Mouse (Mus musculus): Measurements from ENCODE around the gene Sirpa. TPM values are rescaled to one million over a fixed set of nuclear protein-coding genes. Genes with fewer than 3 reads are reported as not detected.

The Sirpa gene
- polyA plus RNA-seq, 1 experiment = 93.9 TPM

DNA sequence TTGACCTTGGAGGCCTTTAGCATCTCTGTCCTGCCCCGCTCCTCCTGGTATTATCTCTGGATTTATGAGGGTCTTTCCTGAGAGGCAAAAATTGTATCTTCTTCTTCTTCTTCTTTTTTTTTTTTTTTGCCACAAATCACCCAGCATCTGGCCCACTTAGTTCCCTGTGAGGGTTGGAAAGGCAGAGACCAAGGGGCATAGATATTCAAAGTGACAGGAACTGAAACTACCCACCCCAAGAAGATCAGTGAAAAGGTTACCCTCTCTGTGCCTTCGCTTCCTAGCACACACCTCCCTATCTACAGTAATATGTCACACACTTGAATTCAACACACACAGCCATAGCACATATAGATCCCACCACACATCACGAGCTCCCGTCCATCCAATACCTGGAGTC is 17.5 kb upstream of the Sirpa start:
- peaks cover 1% of the 10 kb centered on the region; the same call in 1 of the 2 replicates for H3K4me1 ChIP-seq (ENCODE audit: control insufficient read depth, insufficient read depth, low read length)
- H3K4me3 ChIP-seq (replicated peaks; ENCODE audit: control insufficient read depth, low read depth, low read length) = no peak overlapping the region
- TF ChIP-seq POLR2A (IDR thresholded peaks at IDR 0.05; ENCODE audit: borderline replicate concordance, control insufficient read depth, low read depth, low read length) (no peak), CTCF (IDR thresholded peaks at IDR 0.05; ENCODE audit: control insufficient read depth, insufficient read depth, low read length) (no peak)
- 70% methylated on average over 4 of the region's 4 CpGs for WGBS
- no peak overlapping the region for H3K27ac ChIP-seq (ENCODE audit: control insufficient read depth, insufficient read depth, low read depth, low read length, poor library complexity)

DNA sequence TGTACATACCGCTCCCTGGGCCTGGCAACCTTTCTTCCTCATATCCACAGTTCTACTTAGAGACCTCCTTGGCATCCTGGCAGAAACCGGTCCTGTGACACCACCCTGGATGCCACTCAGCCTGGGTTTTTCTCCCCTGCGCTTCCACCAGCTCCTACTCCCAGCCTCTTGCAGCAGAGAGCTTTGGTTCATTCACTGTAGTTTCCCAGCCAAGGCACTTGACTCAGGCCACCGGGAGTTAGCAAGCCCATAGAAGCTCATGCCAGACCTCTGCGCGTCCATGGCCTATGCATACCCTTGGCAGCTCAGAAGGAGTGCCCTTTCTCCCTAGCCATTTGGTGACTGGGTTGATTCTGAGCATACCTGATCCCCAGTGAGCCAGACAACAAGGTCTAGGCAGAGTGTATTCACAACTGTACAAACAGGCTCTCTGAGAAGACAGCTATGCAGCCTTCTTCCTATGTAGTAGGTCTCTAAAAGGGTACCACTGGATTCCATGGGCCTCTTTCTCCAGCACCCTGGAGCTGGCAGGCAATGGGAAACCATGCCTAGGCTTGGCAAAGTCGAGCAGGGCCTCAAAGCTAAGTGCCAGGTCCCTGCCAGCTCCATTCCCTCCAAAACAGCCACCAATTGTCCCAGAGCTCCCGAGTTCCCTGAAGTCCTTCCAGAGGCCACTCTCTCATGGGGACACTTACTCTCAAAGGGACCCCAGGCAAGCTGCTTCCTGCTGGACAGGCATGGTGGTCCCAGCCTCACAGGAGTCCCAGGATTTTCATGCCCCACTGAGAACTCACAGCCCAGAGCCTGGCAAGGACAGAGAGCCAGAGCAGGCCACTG is 15.8 kb upstream of the Sirpa start:
- no peak overlapping the region for H3K4me3 ChIP-seq (replicated peaks; ENCODE audit: control insufficient read depth, low read depth, low read length)
- H3K4me1 ChIP-seq (ENCODE audit: control insufficient read depth, insufficient read depth, low read length) = peaks cover 1% of the 10 kb centered on the region; the same call in 1 of the 2 replicates
- H3K27ac ChIP-seq (ENCODE audit: control insufficient read depth, insufficient read depth, low read depth, low read length, poor library complexity) = no peak overlapping the region
- TF ChIP-seq POLR2A (IDR thresholded peaks at IDR 0.05; ENCODE audit: borderline replicate concordance, control insufficient read depth, low read depth, low read length) = no peak
- no peak for TF ChIP-seq CTCF (IDR thresholded peaks at IDR 0.05; ENCODE audit: control insufficient read depth, insufficient read depth, low read length)
- 80% methylated on average over 8 of the region's 8 CpGs for WGBS

DNA sequence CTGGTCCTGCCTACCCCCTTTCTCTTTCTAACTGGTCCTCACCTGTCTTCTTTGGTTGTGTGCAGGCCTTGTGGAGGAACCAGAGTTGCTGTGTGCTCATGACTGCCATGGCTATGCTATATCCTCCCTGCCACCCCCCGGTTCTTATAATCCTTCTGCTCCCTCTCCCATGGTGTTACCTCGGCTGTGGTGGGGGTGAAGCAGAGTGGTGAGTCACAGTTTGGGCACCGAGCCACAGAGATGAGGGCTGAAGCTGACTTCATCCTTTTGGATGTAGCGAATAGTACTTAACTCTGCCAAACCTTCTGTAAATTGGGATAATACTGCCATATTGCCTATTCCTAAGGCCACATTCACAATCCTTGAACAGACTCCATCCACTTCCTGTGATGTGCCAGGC is 12.0 kb upstream of the Sirpa start:
- Histone ChIP-seq H3K4me1 (ENCODE audit: control insufficient read depth, insufficient read depth, low read length) (peaks cover 1% of the 10 kb centered on the region), H3K4me3 (replicated peaks; ENCODE audit: control insufficient read depth, low read depth, low read length) (no peak overlapping the region), H3K27ac (ENCODE audit: control insufficient read depth, insufficient read depth, low read depth, low read length, poor library complexity) (no peak overlapping the region)
- TF ChIP-seq POLR2A (IDR thresholded peaks at IDR 0.05; ENCODE audit: borderline replicate concordance, control insufficient read depth, low read depth, low read length) = no peak
- TF ChIP-seq CTCF (IDR thresholded peaks at IDR 0.05; ENCODE audit: control insufficient read depth, insufficient read depth, low read length) = no peak
- 67% methylated on average over 4 of the region's 4 CpGs for WGBS

DNA sequence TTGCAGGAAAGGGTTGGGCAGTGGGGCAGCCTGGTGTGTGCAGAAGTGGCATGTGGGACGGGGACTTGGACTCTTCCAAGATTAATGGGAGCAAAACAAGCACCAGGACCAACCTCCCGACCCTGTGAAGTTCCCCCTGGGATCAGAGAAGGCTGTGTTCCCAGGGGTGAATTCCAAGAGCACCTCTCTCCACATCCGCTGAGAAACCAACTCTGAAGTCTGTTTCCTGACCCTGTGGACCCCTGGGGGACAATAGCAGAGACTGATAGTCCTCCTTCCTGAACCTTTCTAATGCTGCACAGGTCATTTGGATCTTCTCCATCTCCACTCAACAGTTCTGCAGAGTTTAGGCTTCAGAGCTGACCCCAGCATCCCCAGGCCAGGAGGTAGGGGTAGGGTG is 10.8 kb upstream of the Sirpa start:
- WGBS = 72% methylated on average over 3 of the region's 3 CpGs
- H3K4me3 ChIP-seq (replicated peaks; ENCODE audit: control insufficient read depth, low read depth, low read length) = no peak overlapping the region
- H3K27ac ChIP-seq (ENCODE audit: control insufficient read depth, insufficient read depth, low read depth, low read length, poor library complexity) = no peak overlapping the region
- H3K4me1 ChIP-seq (ENCODE audit: control insufficient read depth, insufficient read depth, low read length) = peaks cover 1% of the 10 kb centered on the region
- TF ChIP-seq POLR2A (IDR thresholded peaks at IDR 0.05; ENCODE audit: borderline replicate concordance, control insufficient read depth, low read depth, low read length) = no peak
- TF ChIP-seq CTCF (IDR thresholded peaks at IDR 0.05; ENCODE audit: control insufficient read depth, insufficient read depth, low read length) = no peak

DNA sequence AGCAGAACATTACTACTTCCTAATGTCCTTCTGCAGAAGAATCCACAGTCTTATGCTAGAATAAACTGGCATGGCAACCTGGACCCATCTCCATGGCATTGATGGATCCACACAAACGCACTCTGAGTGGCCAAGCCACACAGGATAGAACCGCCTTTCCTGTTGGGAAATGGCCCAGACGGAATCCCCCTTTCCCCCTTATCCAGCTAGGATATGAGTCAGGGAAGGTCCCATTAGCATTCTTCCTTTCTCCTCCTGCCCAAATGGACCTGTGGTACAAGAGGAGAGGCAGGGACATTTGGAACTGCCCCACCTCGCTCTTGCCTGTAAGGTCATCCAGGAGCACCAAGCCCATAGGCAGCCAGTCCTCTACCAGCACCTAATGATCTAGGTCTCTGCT is 10.4 kb upstream of the Sirpa start:
- Histone ChIP-seq H3K4me3 (replicated peaks; ENCODE audit: control insufficient read depth, low read depth, low read length) (no peak overlapping the region), H3K4me1 (ENCODE audit: control insufficient read depth, insufficient read depth, low read length) (peaks cover 2% of the 10 kb centered on the region), H3K27ac (ENCODE audit: control insufficient read depth, insufficient read depth, low read depth, low read length, poor library complexity) (no peak overlapping the region)
- TF ChIP-seq CTCF (IDR thresholded peaks at IDR 0.05; ENCODE audit: control insufficient read depth, insufficient read depth, low read length) (no peak), POLR2A (IDR thresholded peaks at IDR 0.05; ENCODE audit: borderline replicate concordance, control insufficient read depth, low read depth, low read length) (no peak)
- 67% methylated on average over 4 of the region's 4 CpGs for WGBS

DNA sequence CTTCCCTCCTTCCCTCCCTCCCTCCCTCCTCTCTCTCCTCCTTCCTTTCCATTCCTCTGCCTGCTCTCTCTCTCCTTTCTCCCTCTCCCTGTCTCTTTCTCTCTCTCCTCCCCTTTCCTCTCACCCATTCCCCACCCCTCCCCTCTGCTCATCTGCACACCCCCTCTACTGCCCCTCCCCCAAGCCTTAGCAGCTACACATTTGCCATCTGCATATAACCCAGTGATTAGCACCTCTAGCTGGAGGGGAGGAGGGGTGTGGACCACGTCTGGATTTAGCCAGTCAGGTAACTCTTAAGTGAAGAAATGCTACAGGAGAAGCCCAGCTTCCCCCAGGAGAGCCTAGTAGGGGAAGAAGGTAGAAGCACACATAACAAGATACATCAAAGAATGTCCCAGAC is 7.7 kb upstream of the Sirpa start:
- WGBS = 60% methylated on average over 1 of the region's 1 CpGs
- TF ChIP-seq POLR2A (IDR thresholded peaks at IDR 0.05; ENCODE audit: borderline replicate concordance, control insufficient read depth, low read depth, low read length) (no peak), CTCF (IDR thresholded peaks at IDR 0.05; ENCODE audit: control insufficient read depth, insufficient read depth, low read length) (no peak)
- peaks cover 3% of the 10 kb centered on the region for H3K4me1 ChIP-seq (ENCODE audit: control insufficient read depth, insufficient read depth, low read length)
- H3K4me3 ChIP-seq (replicated peaks; ENCODE audit: control insufficient read depth, low read depth, low read length) = no peak overlapping the region
- no peak overlapping the region for H3K27ac ChIP-seq (ENCODE audit: control insufficient read depth, insufficient read depth, low read depth, low read length, poor library complexity)

DNA sequence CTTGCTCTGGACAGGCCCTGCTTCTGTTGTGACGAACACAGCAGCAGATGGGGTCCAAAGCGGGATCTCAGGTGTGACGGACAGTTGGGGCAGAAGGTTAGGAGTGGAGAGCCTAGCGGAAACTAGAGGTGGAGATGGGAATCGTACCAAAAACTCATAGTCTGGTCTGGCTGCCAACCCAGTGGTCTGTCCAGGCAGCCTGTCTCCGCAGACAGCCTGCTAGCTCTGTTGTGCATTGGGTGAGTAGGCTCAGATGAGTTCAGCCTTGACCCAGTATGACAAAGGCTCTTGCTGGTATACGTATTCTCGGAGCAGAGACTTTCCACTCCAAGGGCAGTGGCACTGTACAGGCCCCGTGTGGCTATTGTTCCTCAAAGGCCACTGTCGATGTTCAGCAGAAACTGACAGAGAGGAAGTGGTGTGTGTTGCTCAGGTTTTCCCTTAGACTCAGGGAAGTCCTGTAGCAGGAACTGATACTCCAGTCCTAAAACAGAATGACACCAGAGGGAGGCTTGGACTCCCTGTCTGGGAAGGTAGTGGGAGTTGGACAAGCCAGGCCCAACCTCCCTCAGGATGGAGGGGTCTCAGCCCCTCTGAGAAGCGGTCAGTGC is 6.6 kb upstream of the Sirpa start:
- TF ChIP-seq POLR2A (IDR thresholded peaks at IDR 0.05; ENCODE audit: borderline replicate concordance, control insufficient read depth, low read depth, low read length) (no peak), CTCF (IDR thresholded peaks at IDR 0.05; ENCODE audit: control insufficient read depth, insufficient read depth, low read length) (0 out of 2 replicates have a peak, but pooled peaks have one; percentile 7)
- no peak overlapping the region for H3K4me3 ChIP-seq (replicated peaks; ENCODE audit: control insufficient read depth, low read depth, low read length)
- peaks cover 4% of the 10 kb centered on the region for H3K4me1 ChIP-seq (ENCODE audit: control insufficient read depth, insufficient read depth, low read length)
- H3K27ac ChIP-seq (ENCODE audit: control insufficient read depth, insufficient read depth, low read depth, low read length, poor library complexity) = peak overlapping the region; percentile 80
- 49% methylated on average over 11 of the region's 11 CpGs for WGBS

DNA sequence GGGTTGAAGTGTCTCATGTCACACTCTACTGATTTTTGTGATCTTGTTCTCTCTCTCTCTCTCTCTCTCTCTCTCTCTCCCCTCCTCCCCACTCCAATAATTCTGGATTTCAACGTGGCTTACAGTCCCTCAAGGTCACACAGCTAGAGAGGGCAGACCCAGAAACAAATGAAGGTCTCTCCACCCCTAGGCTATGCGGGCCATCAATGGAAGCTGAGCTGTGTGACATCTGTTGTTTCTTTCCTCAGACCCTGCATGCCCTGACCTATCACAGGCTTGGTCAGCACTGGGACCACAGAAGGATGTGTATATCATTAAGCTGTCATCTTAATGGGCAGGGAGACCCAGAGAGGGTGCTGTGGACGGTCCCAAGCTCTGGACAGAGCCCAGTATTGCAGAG is 5.4 kb upstream of the Sirpa start:
- WGBS = 57% methylated on average over 3 of the region's 3 CpGs
- Histone ChIP-seq H3K4me1 (ENCODE audit: control insufficient read depth, insufficient read depth, low read length) (peaks cover 4% of the 10 kb centered on the region), H3K27ac (ENCODE audit: control insufficient read depth, insufficient read depth, low read depth, low read length, poor library complexity) (no peak overlapping the region), H3K4me3 (replicated peaks; ENCODE audit: control insufficient read depth, low read depth, low read length) (no peak overlapping the region)
- TF ChIP-seq CTCF (IDR thresholded peaks at IDR 0.05; ENCODE audit: control insufficient read depth, insufficient read depth, low read length) = no peak
- no peak for TF ChIP-seq POLR2A (IDR thresholded peaks at IDR 0.05; ENCODE audit: borderline replicate concordance, control insufficient read depth, low read depth, low read length)
